Mouse (Mus musculus): ENCODE results near the gene Mgat1. TPM values are rescaled to one million over a fixed set of nuclear protein-coding genes. Genes with fewer than 3 reads are reported as not detected.

The Mgat1 gene
- total and polyA plus RNA-seq, 3 experiments: 59.2 to 74.4 (median 72.3) TPM

Other genes starting within 250 kb of the Mgat1 start
- 1 to 10 TPM; 5.5 to 7.1 TPM for gene 9930111J21Rik2, start 192.9 kb upstream of the Mgat1 start, total RNA-seq (2021)
- 1.9 and 4.9 TPM in 2 replicates for gene 9930111J21Rik2, start 192.9 kb upstream of the Mgat1 start, polyA plus RNA-seq (2012; rRNA removed)
- gene Tgtp2, start 180.0 kb upstream of the Mgat1 start, total RNA-seq (2021): 1 to 10 TPM; 1.2 to 6.9 TPM
- gene Tgtp2, start 180.0 kb upstream of the Mgat1 start, polyA plus RNA-seq (2012; rRNA removed): 7.2 and 10.3 TPM in 2 replicates
- 1 to 10 TPM; 2.5 to 3.3 TPM for gene Ifi47, start 167.6 kb upstream of the Mgat1 start, total RNA-seq (2021)
- gene Ifi47, start 167.6 kb upstream of the Mgat1 start, polyA plus RNA-seq (2012; rRNA removed): 2.6 and 3.3 TPM in 2 replicates
- gene Olfr1396, start 129.3 kb upstream of the Mgat1 start, total RNA-seq (2021): 1 to 10 TPM in 1 of 2 experiments, under 1 TPM in 1; 0.97 to 1.4 TPM
- 4.4 and 9.7 TPM in 2 replicates for gene Olfr1396, start 129.3 kb upstream of the Mgat1 start, polyA plus RNA-seq (2012; rRNA removed)
- not detected for gene Olfr1395, start 101.9 kb upstream of the Mgat1 start, total RNA-seq (2021)
- gene Olfr1395, start 101.9 kb upstream of the Mgat1 start, polyA plus RNA-seq (2012; rRNA removed): 0.12 TPM in 1 of 2 replicates, not detected in the other
- not detected for gene Olfr1394, start 89.8 kb upstream of the Mgat1 start, total RNA-seq (2021)
- gene Olfr1394, start 89.8 kb upstream of the Mgat1 start, polyA plus RNA-seq (2012; rRNA removed): not detected in 2 replicates
- gene Btnl9, start 57.0 kb upstream of the Mgat1 start, total RNA-seq (2021): 10 to 100 TPM; 25.0 to 31.4 TPM
- 18.9 and 23.0 TPM in 2 replicates for gene Btnl9, start 57.0 kb upstream of the Mgat1 start, polyA plus RNA-seq (2012; rRNA removed)
- 10 to 100 TPM; 23.9 to 28.9 TPM for gene Zfp62, start 40.9 kb upstream of the Mgat1 start, total RNA-seq (2021)
- 2.9 and 8.2 TPM in 2 replicates for gene Zfp62, start 40.9 kb upstream of the Mgat1 start, polyA plus RNA-seq (2012; rRNA removed)
- gene Olfr1393, start 34.1 kb downstream of the Mgat1 start, total RNA-seq (2021): under 1 TPM; 0.39 TPM
- 1.8 and 2.1 TPM in 2 replicates for gene Olfr1393, start 34.1 kb downstream of the Mgat1 start, polyA plus RNA-seq (2012; rRNA removed)
- not detected for gene Olfr1392, start 41.1 kb downstream of the Mgat1 start, total RNA-seq (2021)
- 0.08 TPM in 1 of 2 replicates, not detected in the other for gene Olfr1392, start 41.1 kb downstream of the Mgat1 start, polyA plus RNA-seq (2012; rRNA removed)
- not detected for gene Olfr10, start 60.5 kb downstream of the Mgat1 start, total RNA-seq (2021)
- gene Olfr10, start 60.5 kb downstream of the Mgat1 start, polyA plus RNA-seq (2012; rRNA removed): not detected in 2 replicates
- gene Olfr1391, start 78.6 kb downstream of the Mgat1 start, total RNA-seq (2021): not detected
- gene Olfr1391, start 78.6 kb downstream of the Mgat1 start, polyA plus RNA-seq (2012; rRNA removed): not detected in 2 replicates
- gene Olfr1390, start 91.0 kb downstream of the Mgat1 start, total RNA-seq (2021): not detected
- not detected in 2 replicates for gene Olfr1390, start 91.0 kb downstream of the Mgat1 start, polyA plus RNA-seq (2012; rRNA removed)
- gene Olfr1389, start 178.9 kb downstream of the Mgat1 start, total RNA-seq (2021): not detected
- not detected in 2 replicates for gene Olfr1389, start 178.9 kb downstream of the Mgat1 start, polyA plus RNA-seq (2012; rRNA removed)
- not detected for gene Olfr1388, start 192.4 kb downstream of the Mgat1 start, total RNA-seq (2021)
- 0.06 TPM in 1 of 2 replicates, not detected in the other for gene Olfr1388, start 192.4 kb downstream of the Mgat1 start, polyA plus RNA-seq (2012; rRNA removed)
- under 1 TPM in 1 of 2 experiments, not detected in 1; 0.07 TPM for gene Olfr1387, start 211.2 kb downstream of the Mgat1 start, total RNA-seq (2021)
- not detected in 2 replicates for gene Olfr1387, start 211.2 kb downstream of the Mgat1 start, polyA plus RNA-seq (2012; rRNA removed)
- gene Olfr1386, start 220.9 kb downstream of the Mgat1 start, total RNA-seq (2021): under 1 TPM in 1 of 2 experiments, not detected in 1; 0.09 TPM
- gene Olfr1386, start 220.9 kb downstream of the Mgat1 start, polyA plus RNA-seq (2012; rRNA removed): not detected in 2 replicates
- gene Olfr1385, start 244.9 kb downstream of the Mgat1 start, total RNA-seq (2021): not detected
- gene Olfr1385, start 244.9 kb downstream of the Mgat1 start, polyA plus RNA-seq (2012; rRNA removed): not detected in 2 replicates